Mouse (Mus musculus) ES-Bruce4 (cell line): ENCODE data around the gene Arid2.
"Not testable (repeated sequence)": the region's sequence is repeated elsewhere in the genome, so short reads cannot be mapped to it uniquely, and the experiment has no call there.

Source experiments
- CTCF ChIP-seq: IDR thresholded peaks from one replicate; pipeline ENCODE4 v1.8.1; 2011; ENCODE audit warnings: low read depth, low read length
- EP300 ChIP-seq: IDR thresholded peaks from 2 replicates; pipeline ENCODE4 v1.6.1; 2011; ENCODE audit warnings: low read depth, low read length; ENCODE audit not compliant: insufficient read depth

- not testable (repeated sequence) for TF ChIP-seq CTCF, EP300
Measured at GRCm38 (mm10) chr15:96328722-96329121, 41.4 kb downstream of the Arid2 start.
